Mouse (Mus musculus) forebrain, embryonic 16.5 days (tissue): ENCODE measurements at regions not wholly inside any gene's neighbourhood (a gene's known extent, or its start where the extent isn't known, plus 50 kb on each side); places are given as distances from the start of the nearest gene placed in this dataset.

ENCODE experiments used
- ATAC-seq: fragments of 200-750 bp; cut with Nextera tagmentation; 2 replicates; pipeline ENCODE4 v1.8.0; 2017; ENCODE audit warnings: mild to moderate bottlenecking, moderate library complexity
- H3K27ac ChIP-seq: fragments of 300-500 bp; sonication (generic); 2 replicates; pipeline ENCODE4 v1.5.1; 2014; ENCODE audit warnings: low read length, control low read depth
- H3K27me3 ChIP-seq: fragments of 300-500 bp; sonication (generic); replicated peaks from 2 replicates; pipeline ENCODE4 v1.6.1; 2014; ENCODE audit warnings: low read length; ENCODE audit not compliant: control insufficient read depth, insufficient read depth
- H3K36me3 ChIP-seq: fragments of 300-500 bp; sonication (generic); 2 replicates; pipeline ENCODE4 v1.6.1; 2014; ENCODE audit not compliant: control insufficient read depth, insufficient read depth
- H3K4me1 ChIP-seq: fragments of 300-500 bp; sonication (generic); replicated peaks from 2 replicates; pipeline ENCODE4 v1.6.1; 2014; ENCODE audit warnings: low read length; ENCODE audit not compliant: control insufficient read depth, insufficient read depth
- H3K4me2 ChIP-seq: fragments of 300-500 bp; sonication (generic); 2 replicates; pipeline ENCODE4 v1.6.1; 2014; ENCODE audit warnings: mild to moderate bottlenecking, low read length, control low read depth
- H3K4me3 ChIP-seq: fragments of 300-500 bp; sonication (generic); replicated peaks from 2 replicates; pipeline ENCODE4 v1.5.1; 2014; ENCODE audit warnings: mild to moderate bottlenecking, low read length, control low read depth
- H3K9ac ChIP-seq: fragments of 300-500 bp; sonication (generic); replicated peaks from 2 replicates; pipeline ENCODE4 v1.6.1; 2014; ENCODE audit warnings: low read depth, low read length, control low read depth
- H3K9me3 ChIP-seq: fragments of 300-500 bp; sonication (generic); 2 replicates; pipeline ENCODE4 v1.6.1; 2016; ENCODE audit warnings: low read length; ENCODE audit not compliant: control insufficient read depth
- WGBS: fragments of 180-500 bp; shearing (Covaris S2); extraction: QIAGEN DNeasy Blood & Tissue Kit; methylation state at CpG from one replicate; pipeline ENCODE4 v1.1.7; 2014; 5-methylcytosine and 5-hydroxymethylcytosine counted together

DNA sequence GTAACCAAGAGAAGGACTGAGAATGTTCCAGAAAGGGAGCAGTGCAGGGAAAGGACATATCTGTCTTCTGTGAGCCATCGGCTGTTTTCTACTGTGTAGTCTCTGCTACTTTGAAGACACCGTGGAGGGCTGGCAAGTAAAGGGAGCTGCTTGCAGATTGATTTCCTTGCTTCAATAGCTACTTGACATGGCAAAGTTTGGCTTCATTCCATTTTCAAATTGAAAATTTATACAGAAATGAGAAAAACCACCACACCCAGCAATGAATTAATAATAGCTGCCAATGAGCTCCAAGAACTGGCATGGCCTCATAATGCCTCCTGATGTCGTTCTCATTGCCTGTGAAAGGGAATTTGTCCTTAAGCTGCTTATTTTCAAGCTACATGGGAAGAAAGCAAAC, 635.1 kb downstream of the Pkhd1 start:
- Histone ChIP-seq H3K4me3 (no peak overlapping the region), H3K27me3 (0 out of 2 replicates have a peak, but pooled peaks cover 2% of the 10 kb centered on the region), H3K9ac (no peak overlapping the region), H3K4me2 (no peak overlapping the region), H3K27ac (no peak overlapping the region), H3K4me1 (no peaks in the 10 kb centered on the region), H3K36me3 (no peaks in the 10 kb centered on the region), H3K9me3 (no peaks in the 10 kb centered on the region)
- WGBS, result 29% methylated on average over 3 of the region's 3 CpGs
- ATAC-seq, result peak; percentile 43; the same call in 1 of the 2 replicates

DNA sequence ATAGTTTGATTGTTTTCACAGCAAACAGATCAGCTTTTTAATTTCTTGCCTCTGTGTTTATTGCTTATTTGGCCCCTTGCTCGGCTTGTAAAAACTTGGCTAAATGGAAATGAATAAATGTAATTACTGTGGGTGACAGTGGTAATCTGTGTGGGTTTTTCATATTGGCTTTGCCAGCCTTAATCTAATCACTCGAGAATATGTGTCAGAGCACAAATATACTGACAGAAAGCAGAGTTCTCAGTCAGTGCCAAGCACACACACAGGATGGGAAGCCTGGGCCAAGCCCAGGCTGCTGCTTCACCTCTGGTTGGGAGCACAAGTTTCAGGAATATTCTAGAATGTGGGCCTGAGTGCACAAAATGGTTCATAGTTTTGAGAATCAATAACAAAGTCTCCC, 634.4 kb downstream of the Pkhd1 start:
- Histone ChIP-seq H3K36me3 (no peaks in the 10 kb centered on the region), H3K9ac (no peak overlapping the region), H3K9me3 (no peaks in the 10 kb centered on the region), H3K4me2 (no peak overlapping the region), H3K27ac (no peak overlapping the region), H3K4me1 (no peaks in the 10 kb centered on the region), H3K27me3 (0 out of 2 replicates have a peak, but pooled peaks cover 2% of the 10 kb centered on the region), H3K4me3 (no peak overlapping the region)
- 35% methylated on average over 2 of the region's 2 CpGs for WGBS
- no peak for ATAC-seq

DNA sequence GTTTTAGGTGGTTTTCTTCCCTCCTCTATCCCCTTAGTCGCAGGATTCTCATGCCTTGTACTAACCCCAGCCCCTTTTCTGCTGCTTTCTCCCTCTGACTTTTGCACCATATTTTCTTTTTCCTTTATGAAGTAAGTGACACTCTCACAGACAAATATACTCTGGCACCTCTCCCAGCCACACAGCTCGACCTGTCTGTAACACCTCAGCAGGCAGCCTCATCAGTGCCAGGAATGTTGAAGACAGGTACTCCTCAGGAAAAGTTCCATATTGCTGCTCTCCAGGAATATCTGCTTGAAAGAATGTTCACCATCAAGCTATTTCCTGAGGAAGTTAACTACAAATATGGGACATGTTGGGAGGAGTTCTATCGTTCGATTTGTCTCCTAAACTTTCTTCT, 627.9 kb downstream of the Pkhd1 start:
- H3K9ac ChIP-seq, result no peak overlapping the region
- no peaks in the 10 kb centered on the region for H3K9me3 ChIP-seq
- WGBS, result 70% methylated on average over 4 of the region's 4 CpGs
- no peak overlapping the region for H3K27ac ChIP-seq
- no peaks in the 10 kb centered on the region for H3K27me3 ChIP-seq
- H3K4me1 ChIP-seq, result no peaks in the 10 kb centered on the region
- H3K4me2 ChIP-seq, result no peak overlapping the region
- H3K36me3 ChIP-seq, result no peaks in the 10 kb centered on the region
- no peak for ATAC-seq
- no peak overlapping the region for H3K4me3 ChIP-seq
